Mouse (Mus musculus) liver, adult (tissue): ENCODE results near the gene Srp54c.
"Not testable (repeated sequence)": the region's sequence is repeated elsewhere in the genome, so short reads cannot be mapped to it uniquely, and the experiment has no call there.

ENCODE experiments used
- GATA4 ChIP-seq: IDR thresholded peaks from 2 replicates; pipeline ENCODE4 v1.6.1; 2014; ENCODE audit warnings: mild to moderate bottlenecking, low read length; ENCODE audit not compliant: insufficient replicate concordance

Srp54c gene

DNA sequence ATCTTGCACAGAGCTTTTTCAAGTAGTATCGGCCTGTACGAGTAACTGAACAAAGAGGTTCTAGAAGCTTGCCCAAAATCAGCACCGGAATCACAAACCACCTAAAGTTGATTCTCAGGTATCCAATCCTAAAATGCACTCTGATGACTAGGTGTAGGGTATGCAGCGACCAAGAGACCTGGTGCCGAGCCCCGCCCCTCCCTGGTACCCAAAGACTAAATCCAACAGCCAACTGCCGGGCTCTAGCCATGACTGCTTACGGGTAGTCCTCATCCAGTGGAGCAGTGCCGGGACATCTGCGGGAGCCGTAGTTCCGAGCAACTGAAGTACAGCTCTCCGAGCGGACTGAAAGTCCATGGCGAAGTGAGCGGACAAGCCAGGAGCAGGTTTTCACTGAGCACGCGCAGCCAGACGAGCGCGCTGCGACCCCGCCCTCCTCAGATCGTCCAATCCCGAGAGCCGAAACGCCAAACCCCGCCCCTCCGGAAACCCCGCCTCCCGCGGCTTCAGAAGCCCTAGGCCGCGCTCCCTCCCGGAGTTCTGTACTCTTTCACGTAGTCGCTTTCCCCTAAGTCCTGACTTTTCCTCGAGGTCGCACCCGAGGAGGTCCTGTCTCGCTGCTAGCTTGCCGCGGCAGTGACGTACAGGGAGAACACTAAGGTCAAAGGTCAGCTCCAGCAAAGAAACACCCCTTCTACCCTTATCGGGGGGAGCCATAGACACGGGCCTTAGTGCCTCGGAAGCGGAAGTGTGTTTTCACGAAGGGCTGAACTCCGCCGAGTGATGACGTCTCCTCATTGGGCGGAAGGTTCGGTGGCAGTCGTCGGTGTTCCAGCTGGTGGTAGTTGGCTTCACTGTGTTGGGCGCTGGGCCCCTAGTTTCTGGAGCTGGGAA is at the start of gene Srp54c:
Gene Srp54c (plus strand): TSS at position 543 of the 894 bp plus-strand sequence.
- not testable (repeated sequence) for TF ChIP-seq GATA4

DNA sequence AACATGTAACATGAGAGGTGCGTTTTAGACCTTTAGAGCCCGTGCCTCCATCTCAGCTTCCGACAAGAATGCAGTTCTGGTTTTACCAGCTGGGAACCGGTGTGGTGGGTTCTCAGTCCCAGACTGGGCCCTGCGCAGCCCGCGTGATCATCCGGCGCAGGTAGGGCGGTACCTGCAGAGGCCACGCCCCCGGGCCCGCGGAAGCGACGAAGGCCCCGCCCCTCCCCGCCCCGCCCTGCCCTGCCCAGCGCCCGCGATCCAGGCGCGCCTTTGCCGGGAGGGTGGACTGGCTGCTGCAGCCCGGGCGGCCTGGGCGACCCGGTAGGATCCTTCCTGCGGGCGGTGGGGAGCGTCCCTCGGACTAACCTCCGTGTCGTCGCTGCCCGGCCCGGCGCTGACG is 30.7 kb upstream of the Srp54c start, which contains the start of gene 1700047I17Rik2:
Gene 1700047I17Rik2 (plus strand): TSS at position 287 of the 400 bp plus-strand sequence.
- not testable (repeated sequence) for TF ChIP-seq GATA4

DNA sequence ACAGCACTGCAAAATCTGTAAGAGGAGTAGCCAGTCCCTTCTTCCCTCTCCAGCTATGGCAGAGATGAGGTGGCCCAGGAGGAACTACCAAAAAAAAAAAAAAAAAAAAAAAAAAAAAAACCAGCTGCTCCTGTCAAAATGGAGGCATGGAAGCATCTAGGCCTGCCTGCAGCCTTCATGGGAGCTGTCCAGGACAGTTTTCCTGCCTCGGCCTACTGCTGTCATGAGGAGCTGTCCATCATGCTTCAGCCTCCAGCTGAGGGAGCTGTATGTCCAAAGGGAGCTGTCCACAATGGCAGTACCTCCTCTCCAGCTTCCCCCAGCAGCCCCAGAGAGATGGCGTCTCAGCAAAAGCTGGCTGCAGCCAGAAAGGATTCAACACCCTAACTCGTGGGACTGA is 42.3 kb downstream of the Srp54c start:
- TF ChIP-seq GATA4 = no peak

DNA sequence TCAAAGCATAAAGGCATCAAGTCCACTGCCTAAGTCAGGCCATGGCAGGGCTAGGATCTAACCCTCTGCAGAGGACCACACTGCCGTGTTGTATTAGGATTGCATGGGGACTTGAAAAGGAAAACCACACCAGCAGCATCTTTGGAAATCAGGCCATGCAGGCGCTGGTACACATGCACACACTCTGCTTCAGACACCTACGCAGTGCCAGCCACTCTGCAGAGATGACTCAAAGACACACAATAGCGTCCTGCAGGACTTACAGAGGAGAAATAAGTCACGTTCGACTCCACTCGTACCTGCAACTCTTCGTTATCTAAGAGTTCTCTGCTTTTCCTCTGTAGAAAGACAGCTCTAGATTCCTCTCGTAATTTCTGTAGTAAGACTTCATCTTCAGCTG is 68.1 kb downstream of the Srp54c start:
- no peak for TF ChIP-seq GATA4

DNA sequence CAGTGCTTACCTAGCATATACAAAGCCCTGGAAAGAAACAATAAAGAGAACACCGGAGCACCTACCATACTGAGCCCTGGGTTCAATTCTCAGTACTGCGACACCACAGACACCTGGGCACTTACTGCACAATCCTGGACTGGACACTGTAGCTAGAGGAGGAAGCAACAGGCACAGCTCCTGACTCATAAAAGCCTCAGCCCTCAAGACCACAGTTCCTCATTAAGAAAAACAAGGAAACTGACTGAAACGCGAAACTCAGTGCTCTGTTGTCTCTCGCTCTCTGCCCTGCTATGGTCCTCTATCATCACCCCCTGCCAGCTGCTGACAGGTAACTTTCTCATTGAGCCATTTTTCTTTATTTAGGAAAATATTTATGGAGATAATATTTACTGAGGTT is 69.4 kb downstream of the Srp54c start, which contains the start of gene 1110008L16Rik:
Gene 1110008L16Rik (plus strand): TSS at position 242 of the 400 bp plus-strand sequence.
- no peak for TF ChIP-seq GATA4

DNA sequence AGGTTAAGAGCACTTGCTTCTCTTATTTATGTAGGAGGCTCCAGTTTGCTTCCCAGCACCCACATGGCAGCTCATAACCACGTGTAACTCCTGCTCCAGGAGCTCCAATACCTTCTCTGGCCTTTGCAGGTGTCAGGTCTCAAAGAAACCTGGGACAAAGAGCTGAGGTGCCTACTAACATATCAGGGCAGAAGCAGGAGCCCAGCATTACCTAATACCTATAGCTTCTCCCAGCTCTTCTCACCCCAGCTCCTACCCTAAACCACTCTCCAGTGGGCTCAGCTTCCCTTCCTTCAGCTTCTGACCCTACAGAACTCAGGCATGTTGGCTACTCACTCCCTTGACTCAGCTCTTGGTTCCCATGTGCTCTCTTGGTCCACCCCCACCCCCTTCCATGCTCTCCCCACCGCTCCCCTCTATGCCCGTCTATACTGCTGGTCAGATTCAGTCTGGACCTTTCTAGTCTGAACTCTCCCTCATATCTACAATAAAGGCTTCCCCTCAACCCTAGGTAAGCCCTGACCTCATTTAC is 70.9 kb downstream of the Srp54c start:
- TF ChIP-seq GATA4 = no peak

DNA sequence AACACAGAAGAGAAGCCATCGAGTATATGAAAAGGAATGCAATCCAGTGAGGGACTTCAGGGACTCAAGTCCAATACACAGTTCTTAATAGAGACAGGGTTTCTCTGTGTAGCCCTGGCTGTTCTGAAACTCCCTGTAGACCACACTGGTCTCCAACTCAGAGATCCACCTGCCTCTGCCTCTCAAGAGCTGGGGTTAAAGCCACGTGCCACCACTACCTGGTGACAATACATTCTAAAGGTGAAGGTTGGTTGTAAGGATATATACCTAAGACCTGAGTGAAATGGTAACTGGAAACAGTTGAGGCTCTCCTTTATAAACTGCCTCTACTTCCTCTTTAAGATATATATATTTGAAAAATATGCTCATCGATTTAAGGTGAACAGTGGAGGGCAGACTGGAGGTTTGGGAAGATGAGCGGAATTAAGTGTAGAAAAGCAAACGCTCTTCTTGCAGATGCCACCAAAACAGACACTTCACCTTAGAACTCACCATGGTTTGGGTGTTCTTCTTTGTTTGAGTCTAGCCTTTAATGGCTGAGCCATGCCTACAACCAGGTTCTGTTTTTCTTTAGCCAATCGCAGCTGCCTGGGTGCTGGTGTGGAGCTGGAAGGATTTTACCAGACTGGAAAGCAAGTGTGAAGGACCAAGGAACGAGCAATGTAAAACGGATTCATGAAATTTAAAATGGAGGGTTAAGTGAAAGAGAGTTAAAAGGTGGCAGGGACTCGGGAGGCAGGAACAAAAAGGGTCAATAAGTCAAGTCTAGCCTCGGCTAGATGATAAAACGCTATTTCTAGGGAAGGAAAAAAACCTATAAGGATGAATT is 71.7 kb downstream of the Srp54c start:
- TF ChIP-seq GATA4 = no peak

DNA sequence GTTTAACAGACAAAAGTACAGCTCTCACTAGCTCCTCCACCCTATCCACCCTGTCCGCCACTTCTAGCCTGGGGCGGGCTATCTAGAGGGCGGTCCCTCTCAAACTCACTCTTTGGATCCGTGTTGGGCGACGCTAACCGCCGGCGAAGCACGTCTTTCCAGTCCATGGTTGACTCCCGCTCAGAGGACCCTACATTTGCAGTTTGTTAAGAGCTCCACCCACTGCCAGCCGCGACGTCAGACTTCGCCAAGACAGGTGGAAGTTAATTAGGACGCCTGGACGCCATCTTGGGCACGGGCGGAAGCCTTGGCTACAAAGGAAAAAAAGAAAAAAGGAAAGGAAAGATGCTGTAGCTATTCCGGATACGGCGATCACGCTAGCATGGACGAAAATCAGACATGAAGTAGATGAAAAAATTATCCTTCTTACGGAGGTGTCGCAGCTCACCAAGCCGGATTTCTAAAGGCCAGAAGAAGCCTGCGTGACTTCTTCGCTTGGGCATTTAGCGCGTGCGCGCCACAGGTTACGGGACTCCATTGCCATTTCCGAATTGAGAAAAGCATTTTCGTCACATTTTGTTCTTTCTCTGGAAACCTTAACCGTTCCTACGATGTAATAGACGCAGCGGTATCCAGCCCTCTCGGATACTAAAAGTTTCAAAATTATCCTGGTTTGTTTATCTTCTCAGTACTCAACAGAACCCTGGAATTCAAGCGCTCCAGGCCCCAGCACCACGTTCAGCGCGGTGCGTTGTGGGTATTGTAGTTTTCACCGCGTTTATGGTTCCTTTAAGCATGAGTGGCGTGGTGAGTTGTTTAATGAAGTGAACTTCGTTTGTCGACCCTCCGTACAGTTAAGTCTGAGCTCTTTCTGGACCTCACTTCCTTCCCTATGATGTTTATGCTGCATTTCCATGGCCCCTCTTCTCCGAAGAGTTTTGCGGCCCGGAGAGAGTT is 72.8 kb downstream of the Srp54c start, which contains the start of gene Ppp2r3c:
Gene Ppp2r3c (minus strand): TSS at position 514 of the 957 bp plus-strand sequence.
- TF ChIP-seq GATA4 = no peak; the same call in 1 of the 2 replicates

DNA sequence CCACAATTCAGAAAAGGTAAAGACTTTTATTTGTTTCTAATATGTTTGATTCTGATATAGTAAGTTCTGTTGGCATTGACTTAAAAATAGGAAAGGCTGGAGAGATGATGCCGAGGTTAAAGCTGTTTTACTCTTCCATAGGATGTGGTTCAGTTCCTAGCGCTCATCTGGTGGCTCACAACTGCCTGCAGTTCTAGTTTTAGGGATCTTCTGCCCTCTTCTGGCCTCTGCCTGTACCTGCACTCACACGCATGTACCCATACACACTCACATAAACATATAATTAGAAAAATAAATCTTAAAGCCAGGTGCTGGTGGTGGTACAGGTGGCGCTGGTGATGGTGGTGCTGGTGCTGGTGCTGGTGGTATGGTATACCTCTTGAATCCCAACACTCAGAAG is 76.4 kb downstream of the Srp54c start:
- TF ChIP-seq GATA4 = no peak

DNA sequence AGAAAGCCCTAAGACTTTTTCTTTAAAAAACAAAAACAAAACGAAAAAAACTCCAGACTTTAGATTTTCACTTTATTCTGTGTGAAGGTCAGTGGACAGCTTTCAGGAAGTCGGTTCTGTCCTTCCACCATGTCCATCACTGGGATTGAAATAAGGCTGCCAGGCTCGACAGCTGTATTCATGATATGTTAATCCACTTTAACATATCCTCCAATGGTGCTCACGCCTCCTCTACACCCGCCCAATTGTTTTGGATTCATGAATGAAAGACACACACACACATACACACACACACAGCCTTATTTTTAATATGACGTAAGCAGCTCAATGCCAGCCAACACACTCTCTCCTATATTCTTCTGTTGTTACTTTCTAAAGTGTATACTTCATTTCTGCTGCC is 77.6 kb downstream of the Srp54c start:
- no peak for TF ChIP-seq GATA4

DNA sequence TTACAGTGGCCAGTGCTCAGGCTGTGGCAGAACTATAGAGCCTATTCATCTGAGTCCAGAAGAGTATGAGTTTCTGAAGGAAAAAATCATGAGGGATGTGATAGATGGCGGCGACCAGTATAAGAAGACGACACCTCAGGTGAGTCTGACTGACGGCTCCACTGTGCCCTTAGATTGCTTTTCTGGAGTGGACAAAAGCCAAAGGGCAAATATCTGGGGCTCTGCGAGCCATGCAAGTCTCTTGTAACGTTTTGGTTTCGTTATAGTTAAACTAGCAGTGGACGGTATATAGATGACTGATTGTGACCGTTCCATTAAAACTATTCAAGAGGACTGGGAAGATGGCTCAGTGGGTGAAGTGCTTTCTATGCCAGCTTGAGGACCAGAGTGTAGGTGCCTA is 78.8 kb downstream of the Srp54c start:
- TF ChIP-seq GATA4 = no peak

DNA sequence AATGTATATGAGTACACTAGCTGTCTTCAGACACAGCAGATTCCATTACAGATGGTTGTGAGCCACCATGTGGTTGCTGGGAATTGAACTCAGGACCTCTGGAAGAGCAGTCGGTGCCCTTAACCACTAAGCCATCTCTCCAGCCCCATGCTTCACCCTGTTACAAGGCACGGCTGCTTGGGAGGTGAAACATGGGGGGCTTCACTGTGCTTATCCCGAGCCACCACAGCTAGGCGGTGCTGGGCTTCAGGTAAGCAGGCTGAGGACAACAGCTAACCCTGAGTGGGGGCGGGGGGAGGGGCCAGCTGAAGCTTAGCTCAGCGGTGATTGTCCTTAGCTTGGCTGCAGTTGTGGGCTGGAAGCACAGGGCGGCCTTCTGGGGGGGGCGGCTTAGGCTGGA is 79.5 kb downstream of the Srp54c start:
- no peak for TF ChIP-seq GATA4

DNA sequence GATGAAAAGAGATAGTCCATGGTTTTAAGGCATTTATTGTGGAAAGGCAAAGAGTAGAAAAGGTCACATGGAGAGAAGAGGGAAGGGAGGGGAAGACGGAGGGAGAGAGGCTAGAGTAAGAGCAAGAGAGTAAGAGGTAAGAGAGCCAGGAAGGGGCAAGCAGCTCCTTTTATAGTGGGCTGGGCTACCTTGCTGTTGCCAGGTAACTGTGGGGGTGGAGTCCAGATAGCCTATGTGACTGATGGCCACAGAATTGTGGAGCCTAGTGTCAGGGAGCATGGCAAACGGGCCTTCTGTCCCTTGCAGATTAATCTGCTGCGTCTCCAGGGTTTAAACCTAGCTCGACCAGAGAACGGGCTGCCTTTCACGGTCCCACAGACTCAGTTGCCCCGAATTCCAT is 81.9 kb downstream of the Srp54c start:
- no peak for TF ChIP-seq GATA4
